Mouse (Mus musculus) adrenal gland, postnatal 36 days (tissue): ENCODE data around the gene Zcchc7. TPM values are rescaled to one million over a fixed set of nuclear protein-coding genes. Genes with fewer than 3 reads are reported as not detected.

Source experiments
- DNase-seq, 2 experiments: peaks; one replicate each; pipeline ENCODE4 v3.0.0; 2021; ENCODE audit warnings: mixed read lengths in 1 of 2
- long read RNA-seq, 2 experiments: library from polyadenylated mRNA; stranded (forward); transcript quantifications; one replicate each; pipeline ENCODE4 v2.0.0; 2021; ENCODE audit warnings: borderline sequencing depth in 2 of 2
- total RNA-seq, 2 experiments: library from RNA; stranded (reverse); gene quantifications; 2 replicates each; pipeline ENCODE4 v1.2.3; 2021

Zcchc7 gene
- 10 to 100 TPM; 41.8 to 51.2 TPM for total RNA-seq
- long read RNA-seq, experiment 1, full-length matches to known transcripts: 1 of 16 reads
- long read RNA-seq, experiment 1, partial matches to known transcripts: 3 of 16 reads
- long read RNA-seq, experiment 1, other reads (novel, unspliced or antisense): 12 of 16 reads
- long read RNA-seq, experiment 2, partial matches to known transcripts: 0 of 1 reads
- long read RNA-seq, experiment 2, other reads (novel, unspliced or antisense): 1 of 1 reads

DNA sequence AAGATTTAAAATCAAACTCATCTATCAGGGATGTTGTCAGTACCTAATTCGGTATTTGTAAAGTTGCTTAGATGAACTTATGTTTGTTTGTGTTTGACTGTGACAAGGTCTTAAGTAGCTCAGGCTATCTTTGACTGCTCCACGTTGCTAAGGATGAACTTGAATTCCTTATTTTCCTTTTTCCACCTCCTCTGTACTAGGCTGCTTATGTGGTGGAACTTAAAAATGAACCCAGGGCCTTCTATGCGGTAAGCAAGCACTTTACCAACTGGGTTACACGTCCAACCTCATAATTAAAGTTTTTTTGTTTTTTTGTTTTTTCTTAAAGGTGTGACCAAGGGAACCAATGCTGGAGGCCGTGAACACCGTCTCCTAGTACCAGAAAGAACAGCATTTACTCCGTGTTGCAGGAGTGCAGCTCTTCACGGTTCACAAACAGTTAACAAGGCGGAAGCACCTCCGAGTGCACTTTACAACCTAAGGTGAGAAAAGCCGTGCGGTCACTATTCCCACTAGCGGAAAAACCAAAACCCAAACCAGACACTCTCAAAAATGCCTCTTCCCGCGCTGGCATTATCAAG is at the start of gene Zcchc7:
Gene Zcchc7 (plus strand): TSS at position 325 of the 581 bp plus-strand sequence.
- no peak for DNase-seq

DNA sequence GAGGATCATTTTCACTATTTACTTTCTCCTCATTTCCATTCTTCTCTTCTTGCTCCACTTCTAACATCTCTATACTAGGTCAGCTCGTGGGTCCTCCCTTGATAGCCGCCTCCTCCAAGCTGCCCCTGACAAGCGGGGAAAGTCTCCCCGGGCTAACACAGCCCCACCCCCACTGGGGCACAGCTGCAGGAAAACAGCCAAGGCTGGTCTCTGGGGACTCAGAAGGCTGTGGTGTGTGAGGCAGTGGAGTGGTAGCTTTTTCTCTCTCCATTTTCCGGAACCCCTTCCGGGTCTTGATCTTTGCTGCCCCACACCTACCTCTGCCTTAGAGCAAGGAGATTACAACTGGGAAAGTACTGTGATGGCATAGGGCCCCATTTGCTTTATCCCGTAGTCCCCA is 49.7 kb upstream of the Zcchc7 start:
- DNase-seq: no peak

DNA sequence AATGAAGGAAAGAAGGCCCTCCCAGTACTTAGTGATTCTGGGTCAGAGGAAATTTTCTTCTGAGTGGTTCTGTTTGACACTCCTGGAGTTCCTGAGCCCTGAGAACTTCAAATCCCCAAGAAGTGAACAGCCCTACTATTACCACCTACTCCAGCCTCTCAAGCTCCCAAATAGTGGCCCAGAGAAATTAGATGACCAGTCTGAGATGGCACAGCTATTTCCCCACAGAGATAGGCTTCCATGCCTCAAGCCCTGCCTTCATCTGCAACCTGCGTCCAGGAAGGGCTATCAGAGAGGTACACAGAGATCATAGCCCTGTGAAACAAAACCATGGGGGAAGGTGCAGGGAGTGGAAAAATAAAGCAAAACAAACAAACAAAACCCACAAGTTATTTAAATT is 48.8 kb upstream of the Zcchc7 start:
- DNase-seq: no peak

DNA sequence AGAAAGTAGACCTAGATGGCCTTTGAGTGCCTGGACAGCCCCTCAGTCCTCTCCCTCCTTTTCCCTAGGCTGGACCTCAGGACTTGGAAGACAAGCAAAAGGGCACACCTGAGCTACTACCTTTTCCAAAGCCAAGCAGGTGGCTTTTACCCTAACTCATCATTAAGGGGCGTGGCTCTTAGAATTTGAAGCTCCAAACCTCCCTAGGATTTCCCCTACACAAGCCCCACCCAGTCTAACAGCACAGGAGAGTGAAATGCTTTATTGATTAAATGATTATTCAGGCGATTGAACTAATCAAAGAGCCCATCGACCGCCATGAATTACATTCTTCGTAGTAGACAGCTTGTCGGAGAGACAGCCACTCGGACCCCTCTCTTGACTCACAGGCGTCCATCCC is 47.4 kb upstream of the Zcchc7 start:
- DNase-seq: no peak

DNA sequence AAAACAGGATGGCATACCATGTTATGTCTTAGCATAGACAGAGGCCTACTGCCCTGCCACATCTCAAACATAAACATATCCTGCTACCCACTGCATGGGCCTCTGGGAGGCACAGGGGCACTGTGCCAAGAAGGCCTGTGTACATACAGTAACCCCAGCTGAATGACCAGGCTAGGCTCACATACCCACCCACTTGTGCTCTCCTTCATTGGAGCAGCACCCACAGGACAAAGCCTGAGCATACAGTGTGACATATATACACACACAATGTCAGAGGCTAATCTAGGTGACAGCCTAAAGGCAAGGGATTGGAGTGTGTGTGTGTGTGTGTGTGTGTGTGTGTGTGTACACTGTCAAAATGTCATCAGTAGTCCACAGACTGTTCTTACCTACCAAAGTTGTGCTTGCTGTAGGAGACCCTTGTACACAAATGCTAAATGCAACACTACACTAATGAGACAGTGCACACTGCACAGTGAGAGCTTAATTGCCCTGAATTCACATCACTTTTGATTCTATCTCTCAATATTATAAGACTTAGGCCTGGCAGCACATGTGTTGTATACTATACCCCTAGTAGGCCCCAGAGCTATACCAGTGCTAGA is 46.5 kb upstream of the Zcchc7 start:
- no peak for DNase-seq

DNA sequence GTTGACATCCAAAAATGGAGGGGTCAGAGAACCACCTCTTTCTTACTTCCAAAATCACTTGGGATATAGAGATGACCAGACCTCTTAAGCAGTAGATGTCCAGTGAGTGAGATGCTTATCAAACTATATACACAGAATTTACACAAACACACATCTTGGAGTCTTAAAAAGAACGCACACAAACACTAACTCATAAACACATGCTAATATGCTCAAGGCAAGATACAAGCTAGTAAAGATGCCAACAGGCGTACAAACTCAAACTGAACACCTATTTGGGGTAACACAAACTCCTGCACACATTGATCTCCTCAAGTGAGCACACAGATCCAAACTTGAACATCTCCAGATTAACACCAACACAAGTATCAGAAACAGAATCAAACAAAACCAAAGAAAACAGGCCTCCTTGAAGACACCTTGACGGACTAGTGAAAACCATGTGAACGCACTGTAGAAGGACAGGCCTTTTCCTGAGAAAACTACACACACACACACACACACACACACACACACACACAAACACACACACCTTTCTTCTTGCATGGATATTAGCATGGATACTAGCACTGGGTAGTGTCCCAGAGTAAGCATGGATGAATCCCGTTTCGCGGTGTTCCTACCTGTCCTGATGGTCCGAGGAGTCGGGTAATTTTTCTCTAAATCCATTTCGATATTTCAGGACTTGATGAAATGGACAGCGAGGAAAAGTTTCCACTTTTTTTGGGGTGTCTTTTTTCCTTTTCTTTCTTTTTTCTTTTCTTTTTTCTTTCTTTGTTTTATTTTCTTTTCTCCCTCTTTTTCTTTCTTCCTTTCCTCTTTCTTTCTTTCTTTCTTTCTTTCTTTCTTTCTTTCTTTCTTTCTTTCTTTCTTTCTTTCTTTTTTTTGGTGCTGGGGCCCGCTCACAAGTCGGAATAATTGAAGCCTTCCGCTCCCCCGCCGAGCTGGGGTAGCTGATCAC is 45.7 kb upstream of the Zcchc7 start, which contains the start of gene Pax5:
Gene Pax5 (minus strand): TSS at position 748 of the 961 bp plus-strand sequence.
- DNase-seq: no peak

DNA sequence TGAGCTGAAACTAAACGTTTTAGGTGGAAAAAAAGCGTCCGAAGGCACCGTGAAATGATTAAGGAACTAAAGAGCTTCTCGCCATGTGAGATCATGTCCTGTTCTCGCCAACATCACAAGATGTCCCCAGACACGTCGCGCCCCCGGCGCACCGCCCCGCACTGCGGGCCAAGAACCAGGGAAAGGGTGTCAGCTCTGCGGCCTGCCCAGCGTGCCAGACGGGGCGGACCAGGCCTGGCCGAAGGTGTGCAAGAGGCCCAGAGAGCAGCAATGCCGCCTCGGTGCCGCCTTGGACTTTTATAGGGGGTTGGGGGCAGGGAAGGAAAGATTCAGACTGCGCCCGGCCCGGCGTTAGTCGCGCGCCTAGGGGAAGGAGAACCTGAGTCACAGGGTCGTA is 45.0 kb upstream of the Zcchc7 start:
- peak in 1 of 2 experiments; percentile 6 for DNase-seq

DNA sequence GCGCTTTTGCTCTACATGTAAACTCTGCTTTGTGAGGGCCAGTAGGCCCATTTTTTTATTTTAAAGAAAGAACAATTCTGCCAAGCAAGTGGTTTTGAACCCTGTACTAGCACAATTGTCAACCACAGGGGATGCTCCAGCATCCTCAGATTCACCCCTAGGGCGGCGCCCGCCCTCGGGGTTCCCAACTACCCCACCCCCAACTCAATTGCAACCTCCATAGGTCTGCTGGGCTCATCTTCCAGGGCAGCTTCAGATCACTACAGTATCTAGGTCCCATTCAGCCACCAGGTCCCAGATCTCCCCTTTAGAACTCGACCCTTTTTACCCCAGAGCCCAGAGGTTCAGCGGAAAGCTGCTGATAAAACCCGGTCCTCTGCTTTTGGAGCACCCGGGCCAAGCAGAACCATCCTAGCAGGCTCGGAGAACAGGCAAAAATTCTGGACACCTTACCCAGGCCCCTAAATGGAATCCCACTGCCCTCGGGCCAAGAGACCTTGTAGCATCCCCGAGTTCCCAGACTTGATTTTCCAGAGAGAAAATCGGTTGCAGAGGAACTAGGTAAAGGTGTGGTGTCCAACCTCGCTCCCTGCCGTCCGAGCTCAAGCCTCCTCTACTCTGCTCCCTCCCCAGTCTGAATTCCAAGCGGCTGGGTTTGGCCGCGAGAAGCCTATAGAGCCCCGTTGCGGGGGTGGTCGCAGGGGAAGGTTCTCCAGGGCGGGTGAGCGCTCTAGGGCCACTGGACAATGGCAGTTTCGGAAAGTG is 44.4 kb upstream of the Zcchc7 start:
- DNase-seq: no peak

DNA sequence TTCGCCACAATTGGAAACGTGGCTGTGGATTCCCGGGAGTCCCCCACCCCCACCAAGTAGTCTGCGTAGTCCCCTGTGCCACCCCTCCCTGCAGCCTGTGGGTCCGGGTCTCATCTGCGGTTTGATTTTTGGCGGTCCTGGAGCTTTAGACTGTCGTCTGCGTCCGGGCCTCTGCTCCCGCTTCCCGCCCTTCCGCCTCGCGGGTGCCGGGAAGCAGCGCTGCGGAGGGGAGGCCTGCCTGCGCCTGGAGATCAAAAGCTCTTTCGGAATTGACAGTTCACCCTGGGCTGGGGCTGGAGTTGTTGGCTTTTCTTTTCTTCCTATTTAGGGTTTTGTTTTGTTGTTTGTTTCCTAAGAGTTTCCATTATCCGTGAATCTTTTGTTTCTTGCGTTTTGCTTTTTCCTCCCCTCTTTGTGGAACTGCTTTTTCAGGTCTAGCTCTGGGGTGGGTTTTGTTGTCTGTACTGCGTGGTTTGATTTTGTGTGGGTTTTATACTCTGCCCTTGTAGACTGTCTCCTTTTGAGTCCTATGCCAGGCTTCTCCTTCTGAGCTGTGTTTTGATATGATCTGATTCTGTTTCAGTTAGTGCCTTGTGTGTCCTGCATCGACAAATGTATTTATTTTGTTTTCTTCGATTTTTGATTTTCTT is 43.5 kb upstream of the Zcchc7 start:
- DNase-seq: no peak

DNA sequence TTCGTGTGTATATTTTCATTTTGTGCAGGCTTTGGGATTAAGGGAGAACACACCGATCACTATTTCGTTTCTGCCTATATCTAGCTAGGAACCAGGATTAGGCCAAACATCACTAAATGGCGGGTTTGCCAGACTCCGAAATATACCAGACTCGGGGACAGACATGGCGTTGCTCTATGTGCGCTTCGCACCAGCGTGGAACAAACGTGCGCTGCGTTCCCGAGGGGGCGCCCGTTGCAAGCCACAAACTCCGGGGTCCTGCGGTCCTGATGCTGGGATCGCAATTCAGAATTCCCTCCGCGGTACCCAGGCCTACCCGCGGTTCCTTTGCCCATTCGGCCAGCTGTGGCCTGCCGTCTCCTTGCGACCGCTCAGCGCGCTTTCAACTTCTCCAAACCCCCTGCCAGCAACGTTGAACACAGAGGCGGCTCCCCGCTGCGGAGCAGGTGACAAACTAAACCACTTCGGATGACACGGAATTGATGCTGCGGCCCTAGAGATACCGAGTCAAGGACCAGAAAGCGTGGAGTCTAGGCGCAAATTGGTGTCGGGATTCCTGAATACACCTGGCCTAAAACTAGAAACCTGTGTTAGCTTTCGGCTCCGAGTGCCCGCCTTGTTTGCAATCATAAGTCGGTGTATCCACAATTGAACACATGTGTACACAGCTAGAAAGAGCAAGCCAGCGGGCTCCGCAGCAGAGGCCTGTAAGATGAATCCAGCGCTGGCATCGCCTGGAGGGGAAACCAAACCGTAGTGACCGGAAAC is 42.7 kb upstream of the Zcchc7 start:
- DNase-seq: no peak

DNA sequence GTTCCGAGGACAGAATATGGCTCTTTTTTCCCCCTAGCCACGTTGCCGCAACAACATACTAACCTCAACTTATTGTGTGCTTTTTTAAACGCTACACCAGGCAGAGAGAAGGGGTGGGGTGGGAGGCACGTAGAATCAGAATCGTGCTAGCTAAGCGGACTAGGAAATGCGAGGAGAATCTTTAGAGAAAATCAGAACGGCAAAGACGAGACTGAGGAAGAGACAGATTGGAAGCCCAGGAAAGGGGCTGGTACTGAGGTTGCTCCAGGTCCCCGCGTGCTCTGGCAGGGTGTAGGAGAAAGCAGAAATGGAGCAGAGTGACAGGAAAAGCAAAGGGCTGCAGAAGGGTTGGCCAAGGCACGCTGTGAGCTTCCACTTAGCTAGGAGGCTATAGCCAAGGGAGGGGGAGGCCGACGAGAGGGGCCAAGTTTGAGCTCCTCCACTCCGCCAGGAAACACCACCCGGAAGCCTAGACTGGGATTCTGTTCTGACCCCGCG is 42.1 kb upstream of the Zcchc7 start:
- DNase-seq: no peak

DNA sequence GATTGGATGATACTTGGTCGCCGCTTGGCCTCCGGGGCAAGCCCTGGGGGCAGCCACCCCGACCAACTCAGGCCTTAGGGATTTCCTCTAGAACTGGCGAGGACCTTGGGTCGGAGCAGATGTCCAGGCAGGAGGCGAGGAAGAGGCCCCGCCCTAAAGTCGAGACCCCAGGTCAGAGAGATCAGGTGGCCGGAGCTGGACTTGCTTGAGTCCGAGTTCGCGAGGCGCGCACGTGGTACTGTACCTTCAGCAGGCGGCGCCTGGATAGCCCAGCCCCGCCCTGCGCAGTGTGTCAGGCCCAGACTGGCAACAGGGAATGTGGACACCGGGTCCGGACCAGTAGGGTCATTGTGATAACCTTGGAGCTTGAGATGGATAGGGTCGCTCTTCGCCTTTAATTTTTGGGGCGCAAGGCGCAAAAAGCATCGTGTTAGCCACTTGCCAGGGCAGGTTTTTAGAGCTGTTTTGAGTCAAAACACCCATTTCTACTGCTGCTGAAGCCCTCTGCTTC is 41.5 kb upstream of the Zcchc7 start:
- no peak for DNase-seq

DNA sequence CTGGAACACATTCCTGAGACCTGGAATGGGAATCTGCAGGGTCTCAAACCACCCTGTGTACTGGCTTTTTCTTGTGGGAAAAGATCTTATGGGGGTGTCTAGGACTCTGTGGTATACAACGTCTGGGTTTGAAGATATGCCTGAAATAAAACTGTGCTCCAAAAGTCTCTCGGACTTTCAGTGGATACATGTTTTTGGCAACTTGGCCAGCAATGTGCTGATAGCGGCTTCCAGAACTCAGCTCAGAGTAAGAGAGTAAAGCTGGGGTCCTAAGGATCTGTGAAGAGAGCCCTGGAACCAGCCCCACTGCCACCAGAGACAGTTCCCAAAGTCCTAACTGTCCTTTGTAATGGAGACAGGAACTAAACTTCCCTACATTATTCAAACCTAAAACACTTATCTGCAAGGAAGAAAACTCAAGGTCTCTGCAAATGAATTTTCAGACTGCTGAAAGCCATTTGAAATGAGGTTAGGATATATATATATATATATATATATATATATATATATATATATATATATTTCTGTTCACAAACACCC is 40.0 kb upstream of the Zcchc7 start:
- no peak for DNase-seq

DNA sequence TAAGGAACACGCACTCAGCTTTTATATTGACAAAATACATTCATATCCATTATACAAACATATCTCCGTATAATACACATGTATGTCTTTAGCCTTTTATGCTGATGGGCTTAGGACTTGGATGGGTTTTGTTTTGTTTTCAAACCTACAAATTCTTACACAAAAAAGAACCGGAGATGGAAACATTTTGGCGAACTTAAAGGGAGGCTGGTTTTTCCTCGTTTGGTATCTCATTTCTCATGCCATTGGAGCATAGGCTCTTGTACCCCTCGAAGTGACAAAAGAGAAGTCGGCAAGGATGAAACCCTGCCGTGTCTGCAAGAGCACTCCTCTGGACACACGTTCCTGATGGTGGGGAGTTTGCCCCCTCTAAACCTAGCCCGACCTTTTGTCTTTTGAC is 39.3 kb upstream of the Zcchc7 start:
- DNase-seq: no peak

DNA sequence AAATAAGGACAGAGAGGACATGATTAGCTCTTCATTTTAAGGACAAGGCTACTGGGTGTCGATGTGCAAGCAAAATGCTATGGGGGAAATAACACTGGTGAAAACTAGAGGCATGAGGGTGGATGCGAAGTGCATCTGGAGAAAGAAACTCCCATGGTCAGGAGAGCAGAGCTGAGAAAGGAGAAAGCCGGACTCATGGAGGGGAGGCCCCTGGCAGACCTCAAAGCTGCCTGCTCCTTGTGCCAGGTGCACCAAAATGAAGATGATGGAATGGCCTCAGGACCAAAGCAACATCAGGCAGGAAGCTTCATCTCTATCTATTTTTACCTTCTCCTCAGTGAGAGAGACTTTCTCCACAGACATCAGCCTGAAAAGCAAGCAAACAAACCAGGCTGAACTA is 38.0 kb upstream of the Zcchc7 start:
- no peak for DNase-seq

DNA sequence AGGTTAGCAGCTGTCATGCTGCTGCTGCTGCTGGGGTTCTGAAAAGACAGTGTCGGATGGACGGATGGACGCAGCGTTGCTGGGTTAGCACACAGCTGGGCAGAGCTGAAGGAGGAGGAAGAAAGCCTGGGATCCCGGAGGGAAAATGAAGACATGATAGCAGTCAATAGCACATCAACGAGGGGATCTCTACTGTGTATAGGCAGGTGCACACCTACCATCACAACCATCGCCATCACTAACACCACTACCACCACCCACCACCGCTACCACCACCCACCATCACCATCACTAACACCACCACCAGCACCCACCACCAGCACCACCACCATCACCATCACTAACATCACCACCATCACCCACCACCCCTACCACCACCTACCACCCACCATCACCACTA is 35.6 kb upstream of the Zcchc7 start:
- no peak for DNase-seq

DNA sequence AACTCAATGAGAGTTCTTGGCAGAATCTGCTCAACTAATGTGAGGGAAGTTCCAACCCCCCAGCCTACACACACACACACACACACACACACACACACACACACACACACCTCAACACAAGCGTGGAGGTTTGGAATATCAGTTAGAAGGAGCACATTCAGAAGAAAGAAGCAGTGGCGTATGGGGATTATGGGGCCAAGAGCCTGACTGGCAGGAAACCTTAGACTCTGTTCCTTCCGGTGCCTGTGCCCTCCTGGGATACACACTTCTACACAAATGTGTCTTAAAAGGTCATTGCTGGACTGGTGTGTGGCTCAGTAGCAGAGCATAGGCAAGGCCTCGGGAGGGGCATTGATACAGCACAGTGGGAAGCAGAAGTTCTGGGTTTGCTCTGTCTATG is 34.4 kb upstream of the Zcchc7 start:
- no peak for DNase-seq

DNA sequence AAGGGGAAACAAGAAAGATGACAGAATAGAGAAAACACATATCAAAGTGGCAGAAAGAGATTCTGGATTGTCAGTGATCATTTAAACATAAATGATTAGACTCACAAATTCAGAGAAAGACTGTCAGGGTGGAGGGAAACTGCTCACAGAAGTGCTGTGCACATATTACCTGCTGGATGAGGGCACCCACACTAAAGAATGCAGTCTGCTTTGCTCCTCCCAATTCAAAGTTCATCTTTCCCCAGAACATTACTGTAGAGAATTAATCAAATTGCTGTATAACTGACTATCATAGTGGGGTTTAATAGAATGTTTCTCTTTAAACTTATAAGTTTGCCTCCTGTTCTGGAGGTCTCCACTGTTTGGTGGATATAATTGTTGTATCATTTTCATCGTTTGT is 15.2 kb upstream of the Zcchc7 start:
- DNase-seq: no peak

DNA sequence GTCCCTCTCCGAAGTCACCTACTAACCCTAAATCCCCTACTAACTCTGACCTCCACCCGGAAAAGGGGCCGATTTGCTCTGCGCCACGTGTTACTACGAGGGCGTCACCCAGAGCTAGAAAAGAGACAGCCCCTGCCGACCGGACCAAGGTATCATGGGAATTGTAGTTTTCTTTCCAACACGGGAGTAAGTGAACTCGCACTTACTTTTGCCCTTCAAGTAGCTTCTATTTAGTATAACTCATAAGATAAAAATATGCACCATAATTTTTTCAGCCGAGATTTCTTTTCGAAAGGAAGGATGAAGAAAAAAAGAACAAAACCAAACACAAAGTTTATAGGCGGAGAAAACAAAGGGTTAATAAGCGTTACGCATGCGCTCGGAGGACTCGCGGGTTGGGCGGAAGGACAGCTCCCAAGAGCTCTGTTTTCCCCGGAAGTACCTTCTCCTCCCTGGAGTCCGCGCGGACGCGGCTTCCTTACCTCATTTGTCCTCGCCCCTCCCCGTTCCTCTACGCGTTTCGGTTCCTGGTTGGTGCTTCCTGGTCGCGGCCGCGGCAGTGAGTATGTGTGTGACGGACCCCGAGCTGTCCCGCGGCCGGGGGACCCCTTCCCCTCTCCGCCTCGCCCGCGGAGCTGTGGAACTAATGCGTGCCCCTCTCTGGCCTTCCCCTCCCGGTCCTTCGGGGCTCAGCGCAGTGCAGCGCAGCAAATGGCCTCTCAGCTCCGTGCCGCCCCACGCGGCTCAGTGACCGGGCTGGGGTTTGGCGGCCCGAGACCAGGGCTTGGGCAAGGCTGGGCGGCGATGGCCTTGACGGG is 666 bp downstream of the Zcchc7 start:
- peak; percentile 94 to 95 for DNase-seq
